Mouse (Mus musculus): ENCODE measurements around the gene Cyp2j8.
"Not testable (repeated sequence)": the region's sequence is repeated elsewhere in the genome, so short reads cannot be mapped to it uniquely, and the experiment has no call there.

Cyp2j8 gene

GRCm38 (mm10) chr4:96507286-96507685, at the start of gene Cyp2j8:
Gene Cyp2j8 (minus strand): TSS chr4:96507386.
- no peak for DNase-seq

- DNase-seq = peak; percentile 57
Measured at GRCm38 (mm10) chr4:96553133-96553819, 46.1 kb upstream of the Cyp2j8 start, which contains the start of gene Cyp2j6. Gene Cyp2j6 (minus strand): TSS chr4:96553661.

- no peak for DNase-seq
Measured at GRCm38 (mm10) chr4:96551619-96552018, 44.4 kb upstream of the Cyp2j8 start.

GRCm38 (mm10) chr4:96545976-96546375, 38.8 kb upstream of the Cyp2j8 start:
- DNase-seq = no peak

GRCm38 (mm10) chr4:96525772-96526171, 18.6 kb upstream of the Cyp2j8 start:
- DNase-seq = peak; percentile 35 to 64

GRCm38 (mm10) chr4:96522256-96522655, 15.1 kb upstream of the Cyp2j8 start:
- DNase-seq = peak; percentile 5 to 15

GRCm38 (mm10) chr4:96510083-96510482, 2.9 kb upstream of the Cyp2j8 start:
- DNase-seq = no peak

GRCm38 (mm10) chr4:96463311-96464060, 43.7 kb downstream of the Cyp2j8 start:
- DNase-seq = not testable (repeated sequence)
